Mouse (Mus musculus): Measurements from ENCODE around the gene Ctrb1. TPM values are rescaled to one million over a fixed set of nuclear protein-coding genes. Genes with fewer than 3 reads are reported as not detected.
A peak's percentile ranks its signal among the peaks of the same experiment; 100 is the strongest.

Ctrb1 gene
- total and polyA plus RNA-seq, 2 experiments from 2014 or later: not detected

DNA sequence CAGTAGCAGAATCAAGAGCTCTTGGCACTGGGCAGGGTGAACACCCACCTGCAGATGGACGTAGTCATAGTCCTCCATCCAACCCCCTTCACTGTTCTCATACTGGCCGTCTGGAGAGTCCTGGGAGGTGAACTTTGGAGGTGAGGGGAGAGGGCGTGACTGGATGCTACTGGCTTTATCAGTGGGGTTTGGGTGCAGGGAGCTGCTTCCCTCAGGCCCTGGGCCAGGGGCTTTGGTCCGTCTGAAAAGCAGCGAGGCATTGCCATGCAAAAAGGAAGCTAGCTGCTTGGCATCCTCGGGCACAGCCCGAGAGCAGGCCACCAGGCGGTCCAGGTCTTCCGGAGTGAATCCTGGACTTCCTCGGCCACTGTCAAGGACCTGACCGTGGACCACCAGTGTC, 22.5 kb upstream of the Ctrb1 start:
- Histone ChIP-seq H3K4me1 (ENCODE audit: insufficient read depth) (peaks cover 24% of the 10 kb centered on the region), H3K4me2 (ENCODE audit: low read depth) (no peak overlapping the region), H3K4me3 (ENCODE audit: low read depth, low read length) (no peak overlapping the region), H3K27me3 (ENCODE audit: insufficient read depth, low read length) (no peaks in the 10 kb centered on the region), H3K36me3 (ENCODE audit: insufficient read depth) (peaks cover 53% of the 10 kb centered on the region), H3K27ac (ENCODE audit: low read depth, low read length) (no peak overlapping the region), H3K9me3 (ENCODE audit: low read length) (no peaks in the 10 kb centered on the region), H3K9ac (no peak overlapping the region)
- TF ChIP-seq CTCF (IDR thresholded peaks at IDR 0.05; ENCODE audit: low read depth): no peak
- DNase-seq (no peak), ATAC-seq (no peak)
- WGBS: 92% methylated on average over 11 of the region's 11 CpGs

DNA sequence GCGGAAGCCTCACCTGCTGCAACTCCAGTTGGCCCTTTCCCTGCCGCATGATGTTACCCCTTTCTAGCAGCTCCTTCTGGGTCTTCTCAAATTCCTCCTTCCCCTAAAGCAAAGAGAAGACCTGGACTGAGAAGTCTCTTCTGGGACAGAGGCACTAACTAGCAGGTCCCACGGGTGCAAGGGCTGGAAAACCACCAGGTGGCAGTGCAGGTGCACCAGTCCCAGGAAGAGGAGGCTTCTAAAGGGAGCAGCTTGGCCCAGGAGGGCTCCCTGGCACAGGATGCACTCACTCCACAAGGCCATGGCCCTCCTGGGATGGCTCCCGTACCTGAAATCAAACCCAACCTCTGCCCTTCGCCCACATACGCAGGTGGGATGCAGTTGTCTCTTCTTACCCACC, 21.8 kb upstream of the Ctrb1 start:
- no peak overlapping the region for H3K27ac ChIP-seq (ENCODE audit: low read depth, low read length)
- H3K4me1 ChIP-seq (ENCODE audit: insufficient read depth): peaks cover 17% of the 10 kb centered on the region
- no peak overlapping the region for H3K4me2 ChIP-seq (ENCODE audit: low read depth)
- peaks cover 53% of the 10 kb centered on the region for H3K36me3 ChIP-seq (ENCODE audit: insufficient read depth)
- H3K27me3 ChIP-seq (ENCODE audit: insufficient read depth, low read length): no peaks in the 10 kb centered on the region
- H3K9me3 ChIP-seq (ENCODE audit: low read length): no peaks in the 10 kb centered on the region
- no peak overlapping the region for H3K9ac ChIP-seq
- DNase-seq (peak; percentile 77), ATAC-seq (peak; percentile 25; the same call in 1 of the 2 replicates)
- peak; percentile 87 for TF ChIP-seq CTCF (IDR thresholded peaks at IDR 0.05; ENCODE audit: low read depth)
- no peak overlapping the region for H3K4me3 ChIP-seq (ENCODE audit: low read depth, low read length)
- WGBS: 77% methylated on average over 6 of the region's 6 CpGs

DNA sequence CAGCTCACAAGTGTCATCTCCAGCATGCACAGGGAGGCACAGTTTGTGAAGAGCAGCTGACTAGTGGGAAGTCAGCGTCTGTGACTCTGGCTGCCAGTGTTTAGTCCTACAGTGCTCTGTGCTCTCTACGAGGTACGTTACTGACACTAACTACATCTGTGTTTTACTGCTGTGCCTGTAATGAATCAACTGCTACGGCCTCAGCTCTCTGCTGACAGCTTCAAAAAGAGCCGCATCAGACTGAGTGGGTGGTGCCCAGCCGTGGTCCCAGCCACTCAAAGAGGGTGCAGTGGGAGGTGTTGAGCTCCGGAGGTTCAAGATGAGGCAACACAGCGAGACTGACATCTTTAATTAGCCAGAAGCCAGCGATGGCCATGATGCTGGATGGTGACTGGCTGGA, 21.3 kb upstream of the Ctrb1 start:
- ATAC-seq (no peak), DNase-seq (no peak)
- no peak for TF ChIP-seq CTCF (IDR thresholded peaks at IDR 0.05; ENCODE audit: low read depth)
- Histone ChIP-seq H3K4me3 (ENCODE audit: low read depth, low read length) (no peak overlapping the region), H3K4me2 (ENCODE audit: low read depth) (no peak overlapping the region), H3K9ac (no peak overlapping the region), H3K27ac (ENCODE audit: low read depth, low read length) (no peak overlapping the region), H3K4me1 (ENCODE audit: insufficient read depth) (peaks cover 13% of the 10 kb centered on the region), H3K36me3 (ENCODE audit: insufficient read depth) (peaks cover 53% of the 10 kb centered on the region), H3K9me3 (ENCODE audit: low read length) (no peaks in the 10 kb centered on the region), H3K27me3 (ENCODE audit: insufficient read depth, low read length) (no peaks in the 10 kb centered on the region)
- 77% methylated on average over 9 of the region's 9 CpGs for WGBS

DNA sequence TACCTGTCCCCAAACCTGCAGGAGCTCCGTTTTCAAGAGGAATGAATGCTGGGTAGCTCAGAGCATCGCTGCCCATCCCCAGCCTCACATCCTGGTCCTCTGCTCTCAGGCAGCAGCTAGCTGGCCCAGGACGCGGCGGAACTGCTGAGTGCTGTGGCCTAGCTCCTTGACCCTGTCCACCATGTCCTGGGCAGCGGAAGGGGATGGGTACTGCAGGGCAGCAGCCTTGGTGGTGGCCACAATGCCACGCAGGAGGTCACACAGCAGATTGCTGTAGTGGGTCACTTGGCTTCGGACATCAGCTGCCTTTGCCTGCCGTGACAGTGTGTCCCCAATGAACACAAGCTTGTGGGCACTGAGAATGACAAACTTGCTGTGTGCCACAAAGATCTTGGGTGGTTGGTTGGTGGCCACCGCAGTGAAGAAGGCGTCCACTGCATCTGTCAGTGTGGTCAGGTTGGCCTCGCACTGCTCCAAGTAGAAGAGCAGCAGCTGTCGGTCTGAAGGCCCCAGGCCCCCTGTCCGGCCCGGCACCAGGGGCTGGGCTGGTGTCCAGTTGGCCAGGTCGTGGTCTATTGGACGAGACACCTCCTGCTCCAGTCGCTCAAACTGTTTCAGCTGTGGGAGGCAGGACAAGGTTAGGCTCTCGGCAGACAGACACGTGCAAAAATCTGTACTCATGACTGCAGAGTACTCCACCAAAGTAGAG, 20.1 kb upstream of the Ctrb1 start:
- no peak overlapping the region for H3K4me2 ChIP-seq (ENCODE audit: low read depth)
- no peaks in the 10 kb centered on the region for H3K9me3 ChIP-seq (ENCODE audit: low read length)
- 0 out of 2 replicates have a peak, but pooled peaks cover under 1% of the 10 kb centered on the region for H3K4me1 ChIP-seq (ENCODE audit: insufficient read depth)
- WGBS: 94% methylated on average over 20 of the region's 20 CpGs
- no peak overlapping the region for H3K9ac ChIP-seq
- no peaks in the 10 kb centered on the region for H3K27me3 ChIP-seq (ENCODE audit: insufficient read depth, low read length)
- no peak overlapping the region for H3K4me3 ChIP-seq (ENCODE audit: low read depth, low read length)
- no peak for ATAC-seq
- peaks cover 53% of the 10 kb centered on the region for H3K36me3 ChIP-seq (ENCODE audit: insufficient read depth)
- no peak for DNase-seq
- no peak overlapping the region for H3K27ac ChIP-seq (ENCODE audit: low read depth, low read length)
- TF ChIP-seq CTCF (IDR thresholded peaks at IDR 0.05; ENCODE audit: low read depth): no peak

DNA sequence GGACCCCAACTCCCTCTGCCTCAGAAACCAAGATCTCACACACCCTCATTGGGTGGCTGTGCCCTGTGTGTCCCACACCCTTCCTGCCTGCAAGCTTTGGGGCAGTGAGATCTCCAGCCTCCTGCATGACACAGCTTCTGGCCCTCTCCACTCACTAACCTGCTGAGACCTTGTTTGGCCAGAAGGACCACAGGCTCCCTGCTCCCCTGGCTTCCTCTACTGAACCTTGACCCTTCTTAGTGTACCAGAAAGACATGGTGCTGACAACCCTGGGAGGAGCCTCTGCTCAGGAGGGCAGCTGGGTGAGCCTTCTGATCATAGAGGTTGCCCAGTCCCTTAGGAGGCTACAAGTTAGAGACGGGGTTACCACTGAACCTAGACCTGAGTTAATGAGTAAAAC, 18.4 kb upstream of the Ctrb1 start:
- H3K4me2 ChIP-seq (ENCODE audit: low read depth): no peak overlapping the region
- no peaks in the 10 kb centered on the region for H3K4me1 ChIP-seq (ENCODE audit: insufficient read depth)
- no peak for TF ChIP-seq CTCF (IDR thresholded peaks at IDR 0.05; ENCODE audit: low read depth)
- no peak overlapping the region for H3K9ac ChIP-seq
- no peak overlapping the region for H3K4me3 ChIP-seq (ENCODE audit: low read depth, low read length)
- 100% methylated on average over 1 of the region's 1 CpGs for whole genome bisulfite sequencing
- H3K9me3 ChIP-seq (ENCODE audit: low read length): no peaks in the 10 kb centered on the region
- H3K36me3 ChIP-seq (ENCODE audit: insufficient read depth): peaks cover 44% of the 10 kb centered on the region
- H3K27ac ChIP-seq (ENCODE audit: low read depth, low read length): no peak overlapping the region
- no peaks in the 10 kb centered on the region for H3K27me3 ChIP-seq (ENCODE audit: insufficient read depth, low read length)
- DNase-seq: no peak
- no peak for ATAC-seq

- Histone ChIP-seq H3K4me3 (ENCODE audit: low read depth, low read length) (no peak overlapping the region), H3K9ac (no peak overlapping the region), H3K27me3 (ENCODE audit: insufficient read depth, low read length) (no peaks in the 10 kb centered on the region), H3K4me2 (ENCODE audit: low read depth) (no peak overlapping the region), H3K27ac (ENCODE audit: low read depth, low read length) (no peak overlapping the region), H3K9me3 (ENCODE audit: low read length) (no peaks in the 10 kb centered on the region), H3K36me3 (ENCODE audit: insufficient read depth) (peaks cover 34% of the 10 kb centered on the region), H3K4me1 (ENCODE audit: insufficient read depth) (no peaks in the 10 kb centered on the region)
- TF ChIP-seq CTCF (IDR thresholded peaks at IDR 0.05; ENCODE audit: low read depth): no peak
- DNase-seq: no peak
- 87% methylated on average over 6 of the region's 6 CpGs for WGBS
- no peak for ATAC-seq
These were observed 17.5 kb upstream of the Ctrb1 start for GRCm38 (mm10) chr8:111708265-111708664.

- H3K9ac ChIP-seq: no peak overlapping the region
- no peaks in the 10 kb centered on the region for H3K9me3 ChIP-seq (ENCODE audit: low read length)
- H3K4me3 ChIP-seq (ENCODE audit: low read depth, low read length): no peak overlapping the region
- no peak overlapping the region for H3K27ac ChIP-seq (ENCODE audit: low read depth, low read length)
- no peak overlapping the region for H3K4me2 ChIP-seq (ENCODE audit: low read depth)
- H3K27me3 ChIP-seq (ENCODE audit: insufficient read depth, low read length): no peaks in the 10 kb centered on the region
- 69% methylated on average over 5 of the region's 5 CpGs for WGBS
- DNase-seq: no peak
- H3K4me1 ChIP-seq (ENCODE audit: insufficient read depth): no peaks in the 10 kb centered on the region
- peaks cover 9% of the 10 kb centered on the region for H3K36me3 ChIP-seq (ENCODE audit: insufficient read depth)
- ATAC-seq: no peak
- no peak for TF ChIP-seq CTCF (IDR thresholded peaks at IDR 0.05; ENCODE audit: low read depth)
These were observed 14.9 kb upstream of the Ctrb1 start for GRCm38 (mm10) chr8:111705699-111706098.
